Mouse (Mus musculus) CH12.LX (cell line): ENCODE measurements around the gene Alk. TPM values are rescaled to one million over a fixed set of nuclear protein-coding genes. Genes with fewer than 3 reads are reported as not detected.

Experiments
- DNase-seq: peaks from one replicate; pipeline ENCODE4 v3.0.0-alpha.2; 2013; ENCODE audit errors: extremely low read depth
- H3K27ac ChIP-seq: 2 replicates; pipeline ENCODE4 v1.5.1; 2012; ENCODE audit warnings: low read depth, mild to moderate bottlenecking, control low read depth, moderate library complexity; ENCODE audit not compliant: insufficient read depth
- H3K27me3 ChIP-seq: replicated peaks from 2 replicates; pipeline ENCODE3; 2012; ENCODE audit warnings: inconsistent platforms
- H3K36me3 ChIP-seq, 2 experiments: replicated peaks in 1 of 2; 2 replicates each; pipeline versions ENCODE3 to v1.6.1; 2012; ENCODE audit warnings: inconsistent platforms in 1 of 2, low read length in 1 of 2, mild to moderate bottlenecking in 1 of 2, mixed read lengths in 1 of 2, moderate library complexity in 1 of 2; ENCODE audit not compliant: control insufficient read depth in 1 of 2, insufficient read depth in 1 of 2
- H3K4me1 ChIP-seq, 2 experiments: 2 replicates each; pipeline ENCODE4 v1.6.1; 2012; ENCODE audit warnings: inconsistent platforms in 1 of 2, moderate library complexity in 1 of 2; ENCODE audit not compliant: insufficient read depth in 2 of 2, control insufficient read depth in 1 of 2
- H3K4me2 ChIP-seq: 2 replicates; pipeline ENCODE4 v1.6.1; 2012; ENCODE audit warnings: low read depth, mild to moderate bottlenecking, control low read depth; ENCODE audit not compliant: poor library complexity, insufficient read depth, severe bottlenecking
- H3K4me3 ChIP-seq, 3 experiments: fragments of 150-350 bp in 1 of 3; sonication (generic) in 1 of 3; replicated peaks in 1 of 3; 2 replicates each; pipeline versions ENCODE3 to v1.5.1; 2011 to 2012; ENCODE audit warnings: low read depth in 2 of 3, low read length in 2 of 3, mild to moderate bottlenecking in 2 of 3, moderate library complexity in 2 of 3, control low read depth in 1 of 3, improper control_type of control experiment in 1 of 3, inconsistent platforms in 1 of 3, mixed read lengths in 1 of 3; ENCODE audit not compliant: poor library complexity in 1 of 3
- H3K79me2 ChIP-seq: replicated peaks from 2 replicates; pipeline ENCODE4 v1.6.1; 2012; ENCODE audit warnings: mild to moderate bottlenecking, moderate library complexity; ENCODE audit not compliant: control insufficient read depth, poor library complexity, insufficient read depth, severe bottlenecking; ENCODE audit errors: extremely low read depth
- H3K9ac ChIP-seq: 2 replicates; pipeline ENCODE4 v1.6.1; 2012; ENCODE audit warnings: low read depth, mild to moderate bottlenecking, control low read depth, moderate library complexity; ENCODE audit not compliant: insufficient read depth
- H3K9me3 ChIP-seq: replicated peaks from 2 replicates; pipeline ENCODE3; 2012; ENCODE audit warnings: low read length, inconsistent platforms, mixed read lengths
- CHD2 ChIP-seq: IDR thresholded peaks from 2 replicates; pipeline ENCODE4 v1.6.1; 2011; ENCODE audit warnings: low read length, improper control_type of control experiment
- ETS1 ChIP-seq: conservative IDR thresholded peaks from 2 replicates; pipeline ENCODE4 v1.6.1; 2012; ENCODE audit warnings: low read depth, mild to moderate bottlenecking, inconsistent platforms, low read length, improper control_type of control experiment, moderate library complexity
- GABPA ChIP-seq: IDR thresholded peaks from 2 replicates; pipeline ENCODE4 v1.6.1; 2012; ENCODE audit warnings: low read depth, low read length, improper control_type of control experiment, inconsistent platforms; ENCODE audit not compliant: insufficient replicate concordance
- JUN ChIP-seq: IDR thresholded peaks from 2 replicates; pipeline ENCODE4 v1.6.1; 2011; ENCODE audit warnings: low read depth, mild to moderate bottlenecking, low read length, improper control_type of control experiment, moderate library complexity; ENCODE audit not compliant: insufficient read depth
- KAT2A ChIP-seq: IDR thresholded peaks from 2 replicates; pipeline ENCODE4 v1.6.1; 2012; ENCODE audit warnings: low read length, improper control_type of control experiment, inconsistent platforms; ENCODE audit not compliant: insufficient replicate concordance
- NELFE ChIP-seq: IDR thresholded peaks from 2 replicates; pipeline ENCODE4 v1.6.1; 2011; ENCODE audit warnings: low read depth, low read length, improper control_type of control experiment
- POLR2A ChIP-seq: IDR thresholded peaks from 2 replicates; pipeline ENCODE4 v1.6.1; 2011; ENCODE audit warnings: low read depth, mild to moderate bottlenecking, improper control_type of control experiment, low read length
- POLR2AphosphoS2 ChIP-seq: IDR thresholded peaks from 2 replicates; pipeline ENCODE4 v1.6.1; 2011; ENCODE audit warnings: low read depth, low read length, improper control_type of control experiment
- RAD21 ChIP-seq: IDR thresholded peaks from 2 replicates; pipeline ENCODE4 v1.6.1; 2011; ENCODE audit warnings: low read depth, mild to moderate bottlenecking, low read length, improper control_type of control experiment, moderate library complexity
- RCOR1 ChIP-seq: conservative IDR thresholded peaks from 2 replicates; pipeline ENCODE4 v1.6.1; 2012; ENCODE audit warnings: low read depth, mild to moderate bottlenecking, inconsistent platforms, low read length, improper control_type of control experiment
- SIN3A ChIP-seq: IDR thresholded peaks from 2 replicates; pipeline ENCODE4 v1.6.1; 2012; ENCODE audit warnings: low read length, improper control_type of control experiment, inconsistent platforms
- USF1 ChIP-seq: IDR thresholded peaks from 2 replicates; pipeline ENCODE4 v1.6.1; 2014; ENCODE audit warnings: low read depth, mild to moderate bottlenecking, inconsistent platforms, low read length, improper control_type of control experiment
- ZMIZ1 ChIP-seq: IDR thresholded peaks from 2 replicates; pipeline ENCODE4 v1.6.1; 2012; ENCODE audit warnings: low read depth, mild to moderate bottlenecking, inconsistent platforms, low read length, improper control_type of control experiment
- ZNF384 ChIP-seq: IDR thresholded peaks from 2 replicates; pipeline ENCODE4 v1.6.1; 2012; ENCODE audit warnings: low read depth, low read length, improper control_type of control experiment, inconsistent platforms
- dilution Hi-C: fragments of 300-500 bp; cut with MboI; formaldehyde crosslinking; loops from 2 replicates; pipeline ENCODE4 v1.14.3; 2020; ENCODE audit warnings: low sequenced_read_pairs; ENCODE audit not compliant: extremely low pct_unique_long_range_greater_than_20kb, extremely low pct_ligation_motif_present
- in situ Hi-C: fragments of 300-500 bp; cut with MboI; formaldehyde crosslinking; loops from 3 replicates; pipeline ENCODE4 v1.14.3; 2019; ENCODE audit warnings: low sequenced_read_pairs, low pct_ligation_motif_present, low pct_unique_long_range_greater_than_20kb, mixed read lengths
- polyA plus RNA-seq: library from polyadenylated mRNA; unstranded; fragments of >175 nt; gene quantifications from 2 replicates; pipeline ENCODE4 v1.2.1, GENCODE M21; 2012; ENCODE audit warnings: low read depth; ENCODE audit not compliant: insufficient read length
- total RNA-seq, 2 experiments: library from RNA; depleted of rRNA; stranded (reverse); fragments of 300-350 nt in 1 of 2; fragments of >200 nt in 1 of 2; gene quantifications; 2 replicates each; pipeline ENCODE4 v1.2.3; 2012 to 2014

Gene Alk
- total and polyA plus RNA-seq, 3 experiments = 0.38 to 0.63 (median 0.44) TPM

DNA sequence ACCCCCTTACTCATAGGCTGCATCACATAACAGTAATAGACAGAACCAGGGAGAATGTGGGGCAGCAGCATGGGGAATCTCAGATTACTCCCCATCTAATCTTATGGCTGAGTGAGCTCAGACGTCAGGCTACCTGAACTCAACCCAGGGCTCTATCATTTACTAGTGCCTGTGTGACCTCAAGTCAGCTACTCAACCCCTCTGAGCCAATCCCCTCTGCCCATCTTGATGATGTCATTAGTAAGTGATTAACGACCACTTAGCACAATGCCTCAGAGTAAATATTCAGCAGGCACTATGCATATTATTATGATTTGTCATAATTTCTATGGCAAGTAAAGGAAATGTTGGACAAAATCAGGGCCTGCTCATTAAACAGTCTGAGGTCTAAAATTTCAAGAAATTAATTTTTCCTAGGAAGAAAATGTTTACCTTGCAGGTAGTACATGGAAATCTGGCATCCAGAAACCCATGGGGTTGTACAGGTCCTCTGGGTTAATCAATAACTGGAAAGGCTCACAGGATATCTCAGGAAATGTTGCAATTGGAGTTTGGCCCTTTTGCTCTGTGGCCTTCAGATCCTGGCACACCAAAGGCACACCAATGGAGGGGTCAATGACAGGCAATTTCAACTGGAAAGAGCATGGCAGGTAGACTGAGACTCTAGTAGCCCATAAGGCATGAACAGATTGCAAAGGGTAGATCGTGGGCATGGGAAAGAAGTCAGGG is 204.9 kb downstream of the Alk start:
- Histone ChIP-seq H3K4me2 (no peak overlapping the region), H3K9me3 (no peaks in the 10 kb centered on the region), H3K4me3 (no peak overlapping the region), H3K79me2 (no peaks in the 10 kb centered on the region), H3K36me3 (no peaks in the 10 kb centered on the region), H3K27me3 (no peaks in the 10 kb centered on the region), H3K27ac (no peak overlapping the region), H3K4me1 (peaks cover 0 to 7% of the 10 kb centered on the region in 2 experiments; a peak in 1 of 4 replicates), H3K9ac (no peak overlapping the region)
- no peak for DNase-seq
- in situ Hi-C loops (no loop called here), dilution Hi-C loops (no loop called here)
- no peak for TF ChIP-seq NELFE
- TF ChIP-seq ETS1 = no peak
- TF ChIP-seq RAD21 = no peak
- TF ChIP-seq RCOR1 = no peak
- no peak for TF ChIP-seq CHD2
- no peak for TF ChIP-seq KAT2A
- TF ChIP-seq ZNF384 = no peak
- no peak for TF ChIP-seq USF1

DNA sequence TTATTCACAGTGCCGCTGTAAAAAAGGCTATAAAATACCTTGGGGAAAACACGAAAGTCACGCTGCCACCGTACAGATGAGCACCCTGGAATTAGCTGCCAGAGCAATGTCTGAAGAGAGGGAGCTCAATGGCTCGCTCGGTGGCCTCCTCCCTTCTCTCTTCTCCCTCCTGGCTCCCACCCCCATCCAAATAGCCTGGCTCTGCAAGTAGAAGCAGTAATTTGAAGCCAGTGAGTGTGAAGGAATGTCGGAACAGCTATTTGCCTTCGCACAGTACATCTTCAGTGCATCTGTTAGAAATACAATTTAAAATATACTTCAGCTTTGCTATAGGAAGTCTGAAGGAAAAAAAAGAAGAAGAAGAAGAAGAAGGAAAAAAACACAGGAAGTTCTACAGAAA is 208.5 kb downstream of the Alk start:
- Histone ChIP-seq H3K9me3 (no peaks in the 10 kb centered on the region), H3K9ac (no peak overlapping the region), H3K4me1 (peaks cover 0 to 7% of the 10 kb centered on the region in 2 experiments; a peak in 1 of 4 replicates), H3K79me2 (no peaks in the 10 kb centered on the region), H3K4me2 (no peak overlapping the region), H3K27me3 (no peaks in the 10 kb centered on the region), H3K4me3 (no peak overlapping the region), H3K27ac (no peak overlapping the region), H3K36me3 (no peaks in the 10 kb centered on the region)
- dilution Hi-C loops = no loop called here
- TF ChIP-seq JUN = no peak
- TF ChIP-seq ZMIZ1 = no peak
- TF ChIP-seq POLR2A = no peak
- TF ChIP-seq SIN3A = no peak
- no peak for TF ChIP-seq GABPA
- TF ChIP-seq RCOR1 = no peak
- no peak for TF ChIP-seq ETS1
- no peak for TF ChIP-seq POLR2AphosphoS2
- DNase-seq = no peak
- in situ Hi-C loops = no loop called here
